Mouse (Mus musculus) cortical plate, adult 2 months (tissue): Measurements from ENCODE around the gene Dnah17. TPM values are rescaled to one million over a fixed set of nuclear protein-coding genes. Genes with fewer than 3 reads are reported as not detected.
A peak's percentile ranks its signal among the peaks of the same experiment; 100 is the strongest.

Experiments used
- H3K27ac ChIP-seq: fragments of 200-500 bp; 2 replicates; pipeline ENCODE4 v1.5.1; 2012; ENCODE audit warnings: low read length, control low read depth, inconsistent platforms; ENCODE audit not compliant: insufficient read depth
- H3K4me1 ChIP-seq: fragments of 200-500 bp; 2 replicates; pipeline ENCODE4 v1.6.1; 2011; ENCODE audit warnings: low read length; ENCODE audit not compliant: control insufficient read depth, insufficient read depth
- H3K4me3 ChIP-seq: fragments of 200-500 bp; 2 replicates; pipeline ENCODE4 v1.5.1; 2011; ENCODE audit warnings: mild to moderate bottlenecking, low read length, control low read depth; ENCODE audit not compliant: insufficient read depth
- CTCF ChIP-seq: fragments of 200-500 bp; IDR thresholded peaks from 2 replicates; pipeline ENCODE4 v1.5.1; 2011; ENCODE audit warnings: mild to moderate bottlenecking, control low read depth, low read length; ENCODE audit not compliant: insufficient read depth; ENCODE audit errors: extremely low read depth
- POLR2A ChIP-seq: fragments of 200-500 bp; IDR thresholded peaks from 2 replicates; pipeline ENCODE4 v1.6.1; 2011; ENCODE audit warnings: mild to moderate bottlenecking, low read length, control low read depth; ENCODE audit not compliant: insufficient read depth; ENCODE audit errors: extremely low read depth
- polyA plus RNA-seq: library from polyadenylated mRNA; depleted of rRNA; stranded (reverse); fragments of >200 nt; gene quantifications from 2 replicates; pipeline ENCODE4 v1.2.3, GENCODE M21; 2012

Gene Dnah17
- polyA plus RNA-seq, 1 experiment: 0.10 TPM

- H3K27ac ChIP-seq: no peak overlapping the region
- peaks cover 2% of the 10 kb centered on the region for H3K4me1 ChIP-seq
- no peak overlapping the region for H3K4me3 ChIP-seq
- TF ChIP-seq POLR2A: peak; percentile 34; the same call in 1 of the 2 replicates
- no peak for TF ChIP-seq CTCF
Observed at GRCm38 (mm10) chr11:118162245-118162644, 31.8 kb upstream of the Dnah17 start.

GRCm38 (mm10) chr11:118161240-118161639 is 30.8 kb upstream of the Dnah17 start:
- Histone ChIP-seq H3K4me3 (no peak overlapping the region), H3K4me1 (peaks cover 2% of the 10 kb centered on the region; the same call in 1 of the 2 replicates), H3K27ac (no peak overlapping the region)
- TF ChIP-seq CTCF: no peak
- no peak for TF ChIP-seq POLR2A

GRCm38 (mm10) chr11:118160763-118161162 is 30.3 kb upstream of the Dnah17 start:
- no peak overlapping the region for H3K27ac ChIP-seq
- peaks cover 2% of the 10 kb centered on the region; the same call in 1 of the 2 replicates for H3K4me1 ChIP-seq
- H3K4me3 ChIP-seq: no peak overlapping the region
- TF ChIP-seq POLR2A (no peak), CTCF (no peak)

- Histone ChIP-seq H3K4me3 (no peak overlapping the region), H3K27ac (no peak overlapping the region), H3K4me1 (no peaks in the 10 kb centered on the region; the same call in 1 of the 2 replicates)
- TF ChIP-seq POLR2A (no peak), CTCF (no peak)
Observed at GRCm38 (mm10) chr11:118158753-118159152, 28.3 kb upstream of the Dnah17 start.

DNA sequence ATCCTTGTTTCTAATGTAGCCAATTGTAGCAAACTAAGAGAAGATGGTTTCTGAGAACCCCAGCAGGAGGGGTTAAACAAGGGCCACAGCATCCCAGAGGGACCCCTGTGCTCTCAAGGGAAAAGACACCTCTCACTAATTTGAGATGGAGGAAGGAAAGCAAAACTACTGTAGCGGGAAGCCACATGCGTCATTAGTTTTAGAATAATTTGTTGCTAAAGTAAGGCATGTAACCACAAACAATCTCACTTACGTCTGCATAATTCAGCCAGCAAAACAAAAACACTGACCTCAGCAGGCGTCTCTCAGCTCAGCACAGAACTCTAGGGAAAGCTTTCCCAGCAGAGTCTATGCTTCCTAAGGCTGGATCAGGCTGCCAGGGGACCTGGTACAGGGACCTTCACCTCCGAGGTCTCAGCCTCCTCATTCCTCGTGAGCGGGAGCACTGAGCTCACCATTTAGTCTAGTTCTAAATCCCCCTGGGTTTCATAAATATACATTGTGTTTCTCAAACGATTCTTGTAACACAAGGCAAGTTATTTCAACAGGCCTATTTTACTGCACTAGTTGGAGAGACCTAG is 26.1 kb upstream of the Dnah17 start:
- Histone ChIP-seq H3K27ac (no peak overlapping the region), H3K4me3 (no peak overlapping the region), H3K4me1 (no peaks in the 10 kb centered on the region; the same call in 1 of the 2 replicates)
- TF ChIP-seq POLR2A (no peak), CTCF (no peak)

- Histone ChIP-seq H3K4me3 (no peak overlapping the region), H3K27ac (no peak overlapping the region), H3K4me1 (peaks cover 12% of the 10 kb centered on the region)
- TF ChIP-seq CTCF (no peak), POLR2A (no peak)
Observed at GRCm38 (mm10) chr11:118152964-118153363, 22.5 kb upstream of the Dnah17 start.

DNA sequence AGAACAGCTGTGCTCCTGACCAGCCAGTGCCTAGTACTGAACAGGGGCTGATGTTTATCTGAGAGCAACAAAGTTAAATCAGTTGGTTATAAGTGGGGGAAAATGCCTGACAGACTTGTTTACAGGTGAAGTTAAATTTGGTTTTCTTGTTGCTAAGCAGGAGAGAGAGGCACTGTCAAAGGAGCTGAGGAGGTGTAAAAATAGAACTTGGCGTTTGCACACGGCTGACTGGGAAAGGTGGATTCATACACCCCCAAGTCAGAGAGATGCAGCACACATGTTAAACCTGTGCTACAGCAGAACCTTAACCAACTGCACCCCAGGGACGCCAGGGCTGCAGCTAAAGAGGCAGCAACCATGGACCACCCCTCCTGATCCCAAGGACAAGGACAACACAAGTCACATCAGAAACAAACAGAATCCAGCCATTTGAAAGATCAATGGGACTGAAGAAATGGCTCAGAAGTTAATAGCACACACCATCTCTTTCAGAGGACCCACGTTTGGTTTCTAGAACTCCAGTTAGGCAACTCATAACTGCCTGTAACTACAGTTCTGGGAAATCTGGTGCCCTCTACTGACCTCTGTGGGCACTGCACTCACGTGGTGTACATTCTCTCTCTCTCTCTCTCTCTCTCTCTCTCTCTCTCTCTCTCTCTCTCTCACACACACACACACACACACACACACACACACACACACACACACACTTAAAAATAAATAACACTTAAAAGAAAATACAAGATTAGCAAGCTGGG is 21.2 kb upstream of the Dnah17 start:
- Histone ChIP-seq H3K27ac (peak overlapping the region; percentile 82), H3K4me1 (peaks cover 12% of the 10 kb centered on the region), H3K4me3 (no peak overlapping the region)
- TF ChIP-seq POLR2A (no peak), CTCF (no peak)

- TF ChIP-seq POLR2A: no peak
- TF ChIP-seq CTCF: no peak
- Histone ChIP-seq H3K4me1 (peaks cover 12% of the 10 kb centered on the region), H3K27ac (peak overlapping the region; percentile 85), H3K4me3 (no peak overlapping the region)
Observed at GRCm38 (mm10) chr11:118150115-118150701, 19.8 kb upstream of the Dnah17 start.

DNA sequence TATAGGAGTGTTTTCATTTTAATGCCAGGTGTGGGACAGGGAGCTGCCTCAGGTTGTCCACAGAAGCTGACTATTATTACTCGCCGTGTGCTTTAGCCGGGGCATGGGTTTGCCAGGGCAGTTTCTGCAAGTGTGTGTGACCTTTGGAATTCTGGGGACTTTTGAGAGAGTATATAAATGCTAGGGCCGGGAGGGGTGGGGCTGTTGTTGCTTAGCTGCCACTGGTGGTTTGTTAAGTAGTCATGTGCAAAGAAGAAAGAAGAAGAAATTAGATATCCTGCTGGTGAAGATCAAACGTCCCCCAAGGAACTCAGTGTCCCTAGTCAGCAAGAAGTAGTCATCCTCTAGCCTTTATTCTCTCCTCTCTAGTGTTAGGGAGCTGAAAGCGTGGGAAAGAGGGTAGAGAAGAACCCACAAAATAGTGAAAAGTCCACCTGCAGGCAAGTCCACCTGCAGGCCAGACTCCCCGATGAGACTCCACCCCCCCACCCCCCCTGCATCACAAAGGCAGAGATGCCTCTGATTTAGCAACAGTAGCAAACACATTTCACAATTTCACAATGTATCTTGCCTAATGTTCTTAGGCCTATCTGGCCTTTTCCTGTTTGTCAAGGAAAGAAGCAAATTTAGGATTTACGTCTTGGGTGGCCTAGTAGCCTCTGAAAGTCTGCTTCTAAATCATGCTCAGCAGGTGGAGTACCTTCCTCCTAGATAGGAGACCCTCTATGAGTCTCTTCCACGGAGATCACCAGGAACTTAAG is 17.6 kb upstream of the Dnah17 start:
- H3K27ac ChIP-seq: no peak overlapping the region
- no peak overlapping the region for H3K4me3 ChIP-seq
- TF ChIP-seq CTCF (no peak), POLR2A (no peak)
- peaks cover 12% of the 10 kb centered on the region for H3K4me1 ChIP-seq
